8 mouse cellular contexts compared by ENCODE assay signal in genomic region chr2:180711527-180711926, GRCm38 (mm10). TPM values are rescaled to one million over a fixed set of nuclear protein-coding genes. Genes with fewer than 3 reads are reported as not detected.
DNase-seq lines count a peak whose midpoint lies in the region; ATAC-seq and TF ChIP-seq lines count a peak whose summit lies in the region.

No protein-coding gene starts in this region.

- peaks cover 9% of the 10 kb centered on the region; the same call in 1 of the 2 replicates for H3K36me3 ChIP-seq in heart, embryonic 11.5 days (ENCODE audit: control insufficient read depth, insufficient read depth, low read length)
- H3K36me3 ChIP-seq in heart, adult 2 months (ENCODE audit: control insufficient read depth, insufficient read depth, low read length), result peaks cover 21% of the 10 kb centered on the region
- H3K36me3 ChIP-seq in E14TG2a.4 (ENCODE audit: insufficient read depth, low read length), result peaks cover 62% of the 10 kb centered on the region
- H3K36me3 ChIP-seq in forebrain, embryonic 14.5 days (ENCODE audit: control insufficient read depth, insufficient read depth, low read length), result peaks cover 24% of the 10 kb centered on the region
- H3K36me3 ChIP-seq in liver, embryonic 14.5 days (replicated peaks; ENCODE audit: control insufficient read depth, insufficient read depth, low read depth), result peaks cover 34% of the 10 kb centered on the region

- no peak for TF ChIP-seq CTCF in heart, adult 2 months (IDR thresholded peaks at IDR 0.05)
- no peak for TF ChIP-seq CTCF in E14TG2a.4 (conservative IDR thresholded peaks at IDR 0.05; ENCODE audit: low read length)
- TF ChIP-seq CTCF in liver, embryonic 14.5 days (IDR thresholded peaks at IDR 0.05; ENCODE audit: low read depth), result no peak

- H3K4me1 ChIP-seq in heart, embryonic 11.5 days (ENCODE audit: control insufficient read depth, insufficient read depth, low read length), result peaks cover 19% of the 10 kb centered on the region
- peaks cover 5% of the 10 kb centered on the region for H3K4me1 ChIP-seq in heart, adult 2 months (ENCODE audit: control insufficient read depth, insufficient read depth, low read length)
- peaks cover 44% of the 10 kb centered on the region for H3K4me1 ChIP-seq in E14TG2a.4 (replicated peaks; ENCODE audit: low read depth, low read length)
- peaks cover 16% of the 10 kb centered on the region for H3K4me1 ChIP-seq in forebrain, embryonic 14.5 days (ENCODE audit: control insufficient read depth, insufficient read depth, low read length)
- H3K4me1 ChIP-seq in liver, embryonic 14.5 days (replicated peaks; ENCODE audit: control insufficient read depth in 2 of 2, insufficient read depth in 2 of 2, low read length in 1 of 2), result peaks cover 16 to 27% of the 10 kb centered on the region in 2 experiments

- TF ChIP-seq EP300 in heart, adult 2 months (IDR thresholded peaks at IDR 0.05; ENCODE audit: insufficient read depth, low read depth, low read length), result no peak
- no peak for TF ChIP-seq EP300 in liver, embryonic 14.5 days (IDR thresholded peaks at IDR 0.05; ENCODE audit: low read depth)

- no peaks in the 10 kb centered on the region for H3K9me3 ChIP-seq in heart, embryonic 11.5 days (replicated peaks; ENCODE audit: control insufficient read depth, low read length)
- no peaks in the 10 kb centered on the region for H3K9me3 ChIP-seq in E14TG2a.4 (ENCODE audit: low read length)
- H3K9me3 ChIP-seq in forebrain, embryonic 14.5 days (replicated peaks; ENCODE audit: control insufficient read depth, low read length), result no peaks in the 10 kb centered on the region
- no peaks in the 10 kb centered on the region for H3K9me3 ChIP-seq in liver, embryonic 14.5 days (ENCODE audit: control insufficient read depth, low read length)

- H3K27me3 ChIP-seq in heart, embryonic 11.5 days (ENCODE audit: control insufficient read depth, insufficient read depth, low read length), result no peaks in the 10 kb centered on the region
- no peaks in the 10 kb centered on the region for H3K27me3 ChIP-seq in heart, adult 2 months (ENCODE audit: control insufficient read depth, insufficient read depth, low read length)
- no peaks in the 10 kb centered on the region for H3K27me3 ChIP-seq in E14TG2a.4 (ENCODE audit: insufficient read depth, low read length)
- H3K27me3 ChIP-seq in forebrain, embryonic 14.5 days (replicated peaks; ENCODE audit: control insufficient read depth, insufficient read depth, low read length), result no peaks in the 10 kb centered on the region
- no peaks in the 10 kb centered on the region for H3K27me3 ChIP-seq in liver, embryonic 14.5 days (ENCODE audit: control insufficient read depth, insufficient read depth, low read length)

- ATAC-seq in heart, embryonic 11.5 days (replicated peaks; ENCODE audit: insufficient number of reproducible peaks, low FRiP score, low TSS enrichment), result no peak
- no peak for ATAC-seq in forebrain, embryonic 14.5 days
- no peak for ATAC-seq in liver, embryonic 14.5 days (ENCODE audit: insufficient read depth)
- no peak for ATAC-seq in cerebellum, adult (ENCODE audit: insufficient number of reproducible peaks, low FRiP score, low TSS enrichment)

- no peak for TF ChIP-seq POLR2A in heart, adult 2 months (IDR thresholded peaks at IDR 0.05; ENCODE audit: insufficient read depth, low read depth, low read length)

- H3K9ac ChIP-seq in heart, embryonic 11.5 days (ENCODE audit: low read depth, low read length), result peak overlapping the region; percentile 99; the same call in 1 of the 2 replicates
- H3K9ac ChIP-seq in heart, adult 2 months (ENCODE audit: low read depth, low read length), result no peak overlapping the region
- peak overlapping the region; percentile 99 for H3K9ac ChIP-seq in forebrain, embryonic 14.5 days (ENCODE audit: low read length)
- H3K9ac ChIP-seq in liver, embryonic 14.5 days (replicated peaks), result peak overlapping the region; percentile 99

- 70% methylated on average over 4 of the region's 4 CpGs for WGBS in heart, embryonic 11.5 days (ENCODE audit: insufficient replicate concordance)
- WGBS in heart, adult 2 months, result 71% methylated on average over 4 of the region's 4 CpGs
- 66% methylated on average over 4 of the region's 4 CpGs for WGBS in forebrain, embryonic 14.5 days
- 24% methylated on average over 4 of the region's 4 CpGs for WGBS in liver, embryonic 14.5 days (ENCODE audit: insufficient replicate concordance)

- peaks cover 7% of the 10 kb centered on the region for H3K79me2 ChIP-seq in heart, adult 2 months (replicated peaks; ENCODE audit: control insufficient read depth, insufficient read depth, low read length)

- H3K4me2 ChIP-seq in heart, embryonic 11.5 days, result peak overlapping the region; percentile 80
- peak overlapping the region; percentile 77 for H3K4me2 ChIP-seq in forebrain, embryonic 14.5 days (ENCODE audit: low read length)
- H3K4me2 ChIP-seq in liver, embryonic 14.5 days (ENCODE audit: low read depth), result peak overlapping the region; percentile 99

- intact Hi-C loops in heart, adult 2 months (cut with DNase I), result loop anchor here (5.0 kb wide), 1 partner anchor 34 kb away; no protein-coding TSS in a partner anchor

- H3K4me3 ChIP-seq in heart, embryonic 11.5 days (ENCODE audit: low read depth, low read length), result peak overlapping the region; percentile 99
- H3K4me3 ChIP-seq in heart, adult 2 months, result no peak overlapping the region
- H3K4me3 ChIP-seq in E14TG2a.4 (replicated peaks; ENCODE audit: low read length), result peak overlapping the region; percentile 99
- H3K4me3 ChIP-seq in forebrain, embryonic 14.5 days (ENCODE audit: low read depth, low read length), result no peak overlapping the region
- H3K4me3 ChIP-seq in liver, embryonic 14.5 days (ENCODE audit: insufficient read depth in 1 of 2, low read depth in 2 of 2, low read length in 2 of 2), result peak overlapping the region; percentile 88 to 99

- H3K27ac ChIP-seq in heart, embryonic 11.5 days (ENCODE audit: low read depth, low read length), result no peak overlapping the region
- H3K27ac ChIP-seq in heart, adult 2 months, result no peak overlapping the region
- H3K27ac ChIP-seq in forebrain, embryonic 14.5 days (ENCODE audit: low read depth, low read length), result no peak overlapping the region
- H3K27ac ChIP-seq in liver, embryonic 14.5 days, result peak overlapping the region; percentile 98

- no peak for DNase-seq in heart, adult 2 months
- DNase-seq in forebrain, embryonic 14.5 days (ENCODE audit: low spot score), result no peak
- DNase-seq in liver, embryonic 14.5 days (ENCODE audit: low read depth in 3 of 3, low spot score in 3 of 3), result no peak
- no peak for DNase-seq in cerebellum, postnatal 4 days (ENCODE audit: low spot score in 2 of 2)
- no peak for DNase-seq in cerebellum, adult 11-12 months

RNA-seq across cellular contexts. Expression of gene Gid8, which starts 1.6 kb away (rescaled TPM):
- 52.9 and 54.2 TPM in 2 replicates for polyA plus RNA-seq in heart, embryonic 11.5 days (2014; fragmentation: Nextera tagmentation; extraction: Ambion mirVana)
- 10 to 100 TPM; 59.3 to 61.3 TPM for total RNA-seq in heart, adult 2 months (2021)
- polyA plus RNA-seq in heart, adult 2 months (2012; rRNA removed), result 38.9 and 70.7 TPM in 2 replicates
- 56.3 and 60.4 TPM in 2 replicates for polyA plus RNA-seq in forebrain, embryonic 14.5 days (2014; fragmentation: Nextera tagmentation; extraction: Ambion mirVana)
- 62.6 and 87.4 TPM in 2 replicates for polyA plus RNA-seq in liver, embryonic 14.5 days (2012; rRNA removed)
- polyA plus RNA-seq in liver, embryonic 14.5 days (2014; fragmentation: Nextera tagmentation; extraction: Ambion mirVana), result 121 and 127 TPM in 2 replicates

RNA-seq across cellular contexts. Expression of gene Dido1, which starts 1.7 kb away (rescaled TPM):
- 20.8 and 21.3 TPM in 2 replicates for polyA plus RNA-seq in heart, embryonic 11.5 days (2014; fragmentation: Nextera tagmentation; extraction: Ambion mirVana)
- 10 to 100 TPM; 30.7 to 30.8 TPM for total RNA-seq in heart, adult 2 months (2021)
- polyA plus RNA-seq in heart, adult 2 months (2012; rRNA removed), result 8.6 and 13.8 TPM in 2 replicates
- polyA plus RNA-seq in forebrain, embryonic 14.5 days (2014; fragmentation: Nextera tagmentation; extraction: Ambion mirVana), result 21.0 and 30.8 TPM in 2 replicates
- 9.1 and 12.2 TPM in 2 replicates for polyA plus RNA-seq in liver, embryonic 14.5 days (2012; rRNA removed)
- polyA plus RNA-seq in liver, embryonic 14.5 days (2014; fragmentation: Nextera tagmentation; extraction: Ambion mirVana), result 10.4 and 12.2 TPM in 2 replicates

RNA-seq across cellular contexts. Expression of gene Slc17a9, which starts 13.5 kb away (rescaled TPM):
- polyA plus RNA-seq in heart, embryonic 11.5 days (2014; fragmentation: Nextera tagmentation; extraction: Ambion mirVana), result 0.41 and 0.96 TPM in 2 replicates
- under 1 TPM; 0.42 to 0.43 TPM for total RNA-seq in heart, adult 2 months (2021)
- polyA plus RNA-seq in heart, adult 2 months (2012; rRNA removed), result 2.4 and 2.6 TPM in 2 replicates
- 0.25 TPM in 1 of 2 replicates, not detected in the other for polyA plus RNA-seq in forebrain, embryonic 14.5 days (2014; fragmentation: Nextera tagmentation; extraction: Ambion mirVana)
- 7.7 and 10.5 TPM in 2 replicates for polyA plus RNA-seq in liver, embryonic 14.5 days (2012; rRNA removed)
- polyA plus RNA-seq in liver, embryonic 14.5 days (2014; fragmentation: Nextera tagmentation; extraction: Ambion mirVana), result 5.6 and 6.8 TPM in 2 replicates

Comparison
In these comparisons a context has a peak if more than half of its experiments do, and no peak if none do; other contexts are left out.
1. H3K4me3 ChIP-seq: peak in heart, embryonic 11.5 days (single experiment), E14TG2a.4 (single experiment) and liver, embryonic 14.5 days (2 of 2); none in heart, adult 2 months (single experiment) and forebrain, embryonic 14.5 days (single experiment).
2. Peak in every context shown above with its lines, with median percentiles within 50 percentile points of each other: H3K4me2 ChIP-seq.